Mouse (Mus musculus): ENCODE data around the gene Cmss1. TPM values are rescaled to one million over a fixed set of nuclear protein-coding genes. Genes with fewer than 3 reads are reported as not detected.
A peak's percentile ranks its signal among the peaks of the same experiment; 100 is the strongest.

The Cmss1 gene
- polyA plus RNA-seq, 1 experiment from 2014 or later, result 27.5 TPM

DNA sequence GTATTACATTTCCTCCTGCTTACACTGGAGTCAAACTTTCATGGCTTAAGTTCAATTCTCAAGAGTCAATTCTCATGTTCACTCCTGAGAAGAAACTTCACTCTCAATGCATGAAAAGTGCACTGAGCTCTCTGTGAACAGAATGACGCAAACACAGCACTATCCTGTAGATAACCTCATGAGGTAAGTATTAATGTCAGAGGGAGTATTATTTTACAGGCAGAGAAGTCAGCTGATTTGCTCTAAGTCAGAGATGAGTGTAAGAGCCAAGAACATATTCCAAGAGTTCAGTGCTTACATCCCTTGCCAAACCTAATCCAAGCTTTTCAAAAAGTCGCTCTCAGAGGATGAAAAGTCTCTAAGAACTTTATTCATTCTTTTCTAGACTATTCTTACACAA, 128.2 kb downstream of the Cmss1 start:
- no peak for ATAC-seq (ENCODE audit: insufficient number of reproducible peaks, low FRiP score)
- WGBS, result 70% methylated on average over 2 of the region's 2 CpGs

GRCm38 (mm10) chr16:57473415-57474085, 133.1 kb downstream of the Cmss1 start:
- no peak for ATAC-seq (ENCODE audit: insufficient number of reproducible peaks, low FRiP score)
- Histone ChIP-seq H3K9me3 (replicated peaks) (peaks cover 9% of the 10 kb centered on the region), H3K4me1 (replicated peaks) (0 out of 2 replicates have a peak, but pooled peaks cover 7% of the 10 kb centered on the region), H3K27ac (ENCODE audit: poor library complexity, severe bottlenecking) (no peak overlapping the region), H3K9ac (no peak overlapping the region), H3K4me3 (no peak overlapping the region), H3K36me3 (no peaks in the 10 kb centered on the region), H3K4me2 (no peak overlapping the region), H3K27me3 (replicated peaks) (no peaks in the 10 kb centered on the region)
- 44% methylated on average over 10 of the region's 10 CpGs for WGBS

More for the DNA sequence above, 128.2 kb downstream of the Cmss1 start:
- peaks cover 9% of the 10 kb centered on the region for H3K9me3 ChIP-seq (replicated peaks)
- no peak overlapping the region for H3K27ac ChIP-seq (ENCODE audit: poor library complexity, severe bottlenecking)
- H3K27me3 ChIP-seq (replicated peaks), result no peaks in the 10 kb centered on the region
- H3K36me3 ChIP-seq, result no peaks in the 10 kb centered on the region
- no peak overlapping the region for H3K9ac ChIP-seq
- H3K4me1 ChIP-seq (replicated peaks), result peaks cover 21% of the 10 kb centered on the region
- H3K4me2 ChIP-seq, result no peak overlapping the region
- no peak overlapping the region for H3K4me3 ChIP-seq

- no peaks in the 10 kb centered on the region for H3K36me3 ChIP-seq
- no peak overlapping the region for H3K4me3 ChIP-seq
- peaks cover 2% of the 10 kb centered on the region; the same call in 1 of the 2 replicates for H3K9me3 ChIP-seq (replicated peaks)
- no peak overlapping the region for H3K9ac ChIP-seq
- no peak overlapping the region for H3K4me2 ChIP-seq
- no peak for ATAC-seq (ENCODE audit: insufficient number of reproducible peaks, low FRiP score)
- peaks cover 13% of the 10 kb centered on the region for H3K4me1 ChIP-seq (replicated peaks)
- H3K27ac ChIP-seq (ENCODE audit: poor library complexity, severe bottlenecking), result no peak overlapping the region
- H3K27me3 ChIP-seq (replicated peaks), result no peaks in the 10 kb centered on the region
Measured at GRCm38 (mm10) chr16:57471071-57471470, 135.6 kb downstream of the Cmss1 start.

DNA sequence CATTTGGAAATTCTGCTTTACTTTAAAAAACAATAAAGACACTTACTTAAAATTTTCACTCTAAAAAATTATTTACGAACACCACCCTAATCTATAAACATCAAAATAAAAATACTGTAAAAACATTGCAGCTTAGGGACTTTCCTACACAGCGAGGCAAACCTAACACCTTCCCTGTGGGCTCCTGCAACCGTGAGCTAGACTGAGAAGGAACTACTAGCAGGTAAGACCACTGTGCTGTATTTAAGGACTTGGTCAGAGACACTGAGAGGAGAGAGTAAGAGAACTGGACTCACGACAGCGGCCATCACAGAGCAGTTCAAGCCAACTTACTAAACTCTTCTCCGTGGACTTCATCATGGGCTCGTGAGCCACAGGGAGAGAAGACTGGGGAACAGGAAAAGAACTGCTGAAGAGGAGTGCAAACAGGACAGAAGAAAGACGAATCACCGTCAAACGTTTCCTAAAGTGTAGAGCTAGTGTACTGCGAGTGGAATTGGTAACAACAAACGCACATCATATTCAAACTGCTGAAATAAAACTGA, 136.3 kb downstream of the Cmss1 start:
- H3K9me3 ChIP-seq (replicated peaks), result no peaks in the 10 kb centered on the region
- no peaks in the 10 kb centered on the region for H3K27me3 ChIP-seq (replicated peaks)
- no peak overlapping the region for H3K4me2 ChIP-seq
- 88% methylated on average over 12 of the region's 12 CpGs for WGBS
- ATAC-seq (ENCODE audit: insufficient number of reproducible peaks, low FRiP score), result no peak
- no peak overlapping the region for H3K9ac ChIP-seq
- H3K27ac ChIP-seq (ENCODE audit: poor library complexity, severe bottlenecking), result no peak overlapping the region
- no peak overlapping the region for H3K4me3 ChIP-seq
- no peaks in the 10 kb centered on the region for H3K36me3 ChIP-seq
- H3K4me1 ChIP-seq (replicated peaks), result peaks cover 13% of the 10 kb centered on the region

DNA sequence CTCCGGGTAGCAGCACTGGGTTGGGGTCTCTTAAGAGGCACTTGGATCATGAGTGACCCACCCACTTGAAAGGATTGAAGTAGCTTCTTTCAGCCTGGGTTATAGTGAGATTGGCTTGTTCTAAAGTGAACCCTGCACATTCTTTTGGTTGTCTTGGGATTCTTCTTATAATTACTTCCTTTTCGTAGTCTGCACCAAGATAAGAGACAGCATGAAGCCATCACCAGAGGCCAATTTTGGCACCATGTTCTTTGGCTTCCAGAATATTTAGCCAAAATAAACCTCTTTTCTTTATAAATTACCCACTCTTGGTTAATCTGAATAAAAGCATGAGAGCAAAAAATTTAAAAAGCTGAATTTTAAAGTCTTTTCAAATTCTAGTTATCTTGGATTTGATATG, 136.8 kb downstream of the Cmss1 start:
- 70% methylated on average over 2 of the region's 2 CpGs for WGBS
- Histone ChIP-seq H3K4me2 (no peak overlapping the region), H3K36me3 (no peaks in the 10 kb centered on the region), H3K27ac (ENCODE audit: poor library complexity, severe bottlenecking) (no peak overlapping the region), H3K9me3 (replicated peaks) (no peaks in the 10 kb centered on the region), H3K4me1 (replicated peaks) (peaks cover 13% of the 10 kb centered on the region), H3K9ac (no peak overlapping the region), H3K4me3 (no peak overlapping the region), H3K27me3 (replicated peaks) (no peaks in the 10 kb centered on the region)
- no peak for ATAC-seq (ENCODE audit: insufficient number of reproducible peaks, low FRiP score)

GRCm38 (mm10) chr16:57469301-57469700, 137.4 kb downstream of the Cmss1 start:
- Histone ChIP-seq H3K9ac (no peak overlapping the region), H3K36me3 (no peaks in the 10 kb centered on the region), H3K9me3 (replicated peaks) (no peaks in the 10 kb centered on the region), H3K4me1 (replicated peaks) (peaks cover 13% of the 10 kb centered on the region), H3K27me3 (replicated peaks) (no peaks in the 10 kb centered on the region), H3K4me3 (no peak overlapping the region), H3K4me2 (no peak overlapping the region), H3K27ac (ENCODE audit: poor library complexity, severe bottlenecking) (no peak overlapping the region)
- WGBS, result 66% methylated on average over 4 of the region's 4 CpGs
- ATAC-seq (ENCODE audit: insufficient number of reproducible peaks, low FRiP score), result no peak

- Histone ChIP-seq H3K36me3 (no peaks in the 10 kb centered on the region), H3K27me3 (replicated peaks) (no peaks in the 10 kb centered on the region), H3K4me1 (replicated peaks) (peaks cover 6% of the 10 kb centered on the region), H3K9me3 (replicated peaks) (no peaks in the 10 kb centered on the region), H3K27ac (ENCODE audit: poor library complexity, severe bottlenecking) (no peak overlapping the region), H3K4me2 (no peak overlapping the region), H3K9ac (no peak overlapping the region), H3K4me3 (no peak overlapping the region)
- no peak for ATAC-seq (ENCODE audit: insufficient number of reproducible peaks, low FRiP score)
- 79% methylated on average over 9 of the region's 9 CpGs for WGBS
Measured at GRCm38 (mm10) chr16:57465386-57465913, 141.2 kb downstream of the Cmss1 start.

- Histone ChIP-seq H3K27me3 (replicated peaks) (no peaks in the 10 kb centered on the region), H3K27ac (ENCODE audit: poor library complexity, severe bottlenecking) (no peak overlapping the region), H3K4me3 (no peak overlapping the region), H3K9me3 (replicated peaks) (no peaks in the 10 kb centered on the region), H3K4me2 (no peak overlapping the region), H3K9ac (no peak overlapping the region), H3K36me3 (no peaks in the 10 kb centered on the region), H3K4me1 (replicated peaks) (peaks cover 10% of the 10 kb centered on the region)
- 62% methylated on average over 2 of the region's 2 CpGs for WGBS
- no peak for ATAC-seq (ENCODE audit: insufficient number of reproducible peaks, low FRiP score)
Measured at GRCm38 (mm10) chr16:57456003-57456402, 150.7 kb downstream of the Cmss1 start.

GRCm38 (mm10) chr16:57455573-57455972, 151.1 kb downstream of the Cmss1 start:
- ATAC-seq (ENCODE audit: insufficient number of reproducible peaks, low FRiP score), result no peak

GRCm38 (mm10) chr16:57454106-57454763, 152.4 kb downstream of the Cmss1 start:
- Histone ChIP-seq H3K4me3 (no peak overlapping the region), H3K9me3 (replicated peaks) (no peaks in the 10 kb centered on the region), H3K36me3 (no peaks in the 10 kb centered on the region), H3K4me1 (replicated peaks) (peaks cover 7% of the 10 kb centered on the region), H3K27me3 (replicated peaks) (no peaks in the 10 kb centered on the region), H3K9ac (no peak overlapping the region), H3K4me2 (no peak overlapping the region), H3K27ac (ENCODE audit: poor library complexity, severe bottlenecking) (no peak overlapping the region)
- WGBS, result 93% methylated on average over 8 of the region's 8 CpGs
- ATAC-seq (ENCODE audit: insufficient number of reproducible peaks, low FRiP score), result no peak

More at GRCm38 (mm10) chr16:57455573-57455972, 151.1 kb downstream of the Cmss1 start:
- H3K4me1 ChIP-seq (replicated peaks), result peaks cover 10% of the 10 kb centered on the region
- no peaks in the 10 kb centered on the region for H3K36me3 ChIP-seq
- H3K27me3 ChIP-seq (replicated peaks), result no peaks in the 10 kb centered on the region
- WGBS, result 80% methylated on average over 3 of the region's 3 CpGs
- H3K4me3 ChIP-seq, result no peak overlapping the region
- no peak overlapping the region for H3K27ac ChIP-seq (ENCODE audit: poor library complexity, severe bottlenecking)
- H3K4me2 ChIP-seq, result no peak overlapping the region
- H3K9me3 ChIP-seq (replicated peaks), result no peaks in the 10 kb centered on the region
- H3K9ac ChIP-seq, result no peak overlapping the region

DNA sequence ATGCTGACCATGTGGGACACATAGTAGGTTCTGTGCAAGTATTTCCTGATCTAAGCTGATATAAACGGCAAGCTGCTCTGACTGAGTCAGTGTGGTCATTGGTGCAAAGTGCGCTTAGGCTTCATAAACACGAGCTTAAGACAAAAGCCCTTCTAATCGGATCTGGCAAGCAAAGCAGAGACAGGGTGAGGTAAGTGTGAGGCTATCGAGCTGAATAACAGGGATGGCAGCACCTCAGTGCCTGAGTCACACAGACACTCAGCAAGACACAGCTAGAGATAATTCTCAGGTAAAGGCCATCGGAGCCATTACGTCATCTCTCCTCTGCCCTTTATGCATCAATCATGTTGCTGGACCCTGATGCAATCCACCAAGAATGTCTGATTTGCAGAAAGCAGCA, 153.7 kb downstream of the Cmss1 start:
- Histone ChIP-seq H3K4me1 (replicated peaks) (peaks cover 7% of the 10 kb centered on the region), H3K4me3 (no peak overlapping the region), H3K9me3 (replicated peaks) (0 out of 2 replicates have a peak, but pooled peaks cover 5% of the 10 kb centered on the region), H3K9ac (no peak overlapping the region), H3K27ac (ENCODE audit: poor library complexity, severe bottlenecking) (no peak overlapping the region), H3K36me3 (no peaks in the 10 kb centered on the region), H3K27me3 (replicated peaks) (no peaks in the 10 kb centered on the region), H3K4me2 (no peak overlapping the region)
- peak; percentile 45; the same call in 1 of the 2 replicates for ATAC-seq (ENCODE audit: insufficient number of reproducible peaks, low FRiP score)
- WGBS, result 34% methylated on average over 7 of the region's 7 CpGs
